Mouse (Mus musculus) embryo, embryonic 9.5 days (tissue): ENCODE measurements around the gene Hfe2.
A peak's percentile ranks its signal among the peaks of the same experiment; 100 is the strongest.

Experiments
- DNase-seq: peaks from one replicate; pipeline ENCODE4 v3.0.0-alpha.2; 2017; ENCODE audit errors: extremely low spot score

The Hfe2 gene

GRCm38 (mm10) chr3:96557694-96558093 lies 32.7 kb downstream of the Hfe2 start, which contains the start of gene Txnip:
Gene Txnip (plus strand): TSS chr3:96557957.
- peak; percentile 99 for DNase-seq

GRCm38 (mm10) chr3:96558159-96558558 lies 33.2 kb downstream of the Hfe2 start:
- peak; percentile 41 for DNase-seq

- no peak for DNase-seq
Observed at GRCm38 (mm10) chr3:96558668-96559196, 33.8 kb downstream of the Hfe2 start.

GRCm38 (mm10) chr3:96559398-96559910 lies 34.5 kb downstream of the Hfe2 start:
- no peak for DNase-seq

- DNase-seq, result no peak
Observed at GRCm38 (mm10) chr3:96559911-96560850, 35.2 kb downstream of the Hfe2 start.

GRCm38 (mm10) chr3:96560881-96561668 lies 36.1 kb downstream of the Hfe2 start:
- DNase-seq, result no peak

- DNase-seq, result no peak
Observed at GRCm38 (mm10) chr3:96561946-96562681, 37.1 kb downstream of the Hfe2 start.

- DNase-seq, result no peak
Observed at GRCm38 (mm10) chr3:96563267-96563666, 38.3 kb downstream of the Hfe2 start.

- DNase-seq, result no peak
Observed at GRCm38 (mm10) chr3:96563911-96564632, 39.1 kb downstream of the Hfe2 start.

- DNase-seq, result no peak
Observed at GRCm38 (mm10) chr3:96564633-96565032, 39.7 kb downstream of the Hfe2 start.

- DNase-seq, result no peak
Observed at GRCm38 (mm10) chr3:96565105-96565504, 40.1 kb downstream of the Hfe2 start.

- no peak for DNase-seq
Observed at GRCm38 (mm10) chr3:96566661-96567450, 41.9 kb downstream of the Hfe2 start.

- no peak for DNase-seq
Observed at GRCm38 (mm10) chr3:96568605-96569004, 43.6 kb downstream of the Hfe2 start.

GRCm38 (mm10) chr3:96569506-96569905 lies 44.5 kb downstream of the Hfe2 start:
- no peak for DNase-seq

GRCm38 (mm10) chr3:96569966-96570605 lies 45.1 kb downstream of the Hfe2 start:
- DNase-seq, result no peak

- DNase-seq, result no peak
Observed at GRCm38 (mm10) chr3:96570643-96571042, 45.7 kb downstream of the Hfe2 start.

GRCm38 (mm10) chr3:96571336-96571735 lies 46.4 kb downstream of the Hfe2 start:
- no peak for DNase-seq

GRCm38 (mm10) chr3:96571896-96572698 lies 47.1 kb downstream of the Hfe2 start:
- no peak for DNase-seq
